Mouse (Mus musculus) forebrain, embryonic 14.5 days (tissue): ENCODE measurements around the gene Ptprb. TPM values are rescaled to one million over a fixed set of nuclear protein-coding genes. Genes with fewer than 3 reads are reported as not detected.
A peak's percentile ranks its signal among the peaks of the same experiment; 100 is the strongest.

Source experiments
- ATAC-seq: fragments of 200-750 bp; cut with Nextera tagmentation; 2 replicates; pipeline ENCODE4 v1.8.0; 2017; ENCODE audit warnings: mild to moderate bottlenecking, moderate library complexity
- DNase-seq: peaks from one replicate; pipeline ENCODE4 v3.0.0-alpha.2; 2015; ENCODE audit warnings: low spot score
- H3K27ac ChIP-seq: fragments of 300-500 bp; sonication (generic); 2 replicates; pipeline ENCODE4 v1.5.1; 2014; ENCODE audit warnings: low read depth, mild to moderate bottlenecking, control low read depth, low read length, moderate library complexity
- H3K27me3 ChIP-seq: fragments of 300-500 bp; sonication (generic); replicated peaks from 2 replicates; pipeline ENCODE4 v1.6.1; 2014; ENCODE audit warnings: low read length, control low read depth, mixed read lengths; ENCODE audit not compliant: control insufficient read depth, insufficient read depth
- H3K36me3 ChIP-seq: fragments of 300-500 bp; sonication (generic); 2 replicates; pipeline ENCODE4 v1.6.1; 2014; ENCODE audit warnings: low read length, control low read depth; ENCODE audit not compliant: control insufficient read depth, insufficient read depth
- H3K4me1 ChIP-seq: fragments of 300-500 bp; sonication (generic); 2 replicates; pipeline ENCODE4 v1.6.1; 2014; ENCODE audit warnings: antibody characterized with exemption, low read length, control low read depth; ENCODE audit not compliant: control insufficient read depth, insufficient read depth
- H3K4me2 ChIP-seq: fragments of 300-500 bp; sonication (generic); 2 replicates; pipeline ENCODE4 v1.6.1; 2014; ENCODE audit warnings: mild to moderate bottlenecking, control low read depth, low read length
- H3K4me3 ChIP-seq: fragments of 300-500 bp; sonication (generic); 2 replicates; pipeline ENCODE4 v1.5.1; 2014; ENCODE audit warnings: low read depth, low read length, control low read depth
- H3K9ac ChIP-seq: fragments of 300-500 bp; sonication (generic); 2 replicates; pipeline ENCODE4 v1.6.1; 2014; ENCODE audit warnings: mild to moderate bottlenecking, low read length, control low read depth, moderate library complexity
- H3K9me3 ChIP-seq: fragments of 300-500 bp; sonication (generic); replicated peaks from 2 replicates; pipeline ENCODE4 v1.6.1; 2016; ENCODE audit warnings: low read length, control low read depth, mixed read lengths; ENCODE audit not compliant: control insufficient read depth
- WGBS: fragments of 180-500 bp; shearing (Covaris S2); extraction: QIAGEN DNeasy Blood & Tissue Kit; methylation state at CpG from one replicate; pipeline ENCODE4 v1.1.7; 2014; 5-methylcytosine and 5-hydroxymethylcytosine counted together
- polyA plus RNA-seq: library from polyadenylated mRNA; unstranded; fragments of >200 nt; fragmentation: Nextera tagmentation; extraction: Ambion mirVana; gene quantifications from 2 replicates; pipeline ENCODE4 v1.2.1, GENCODE M21; 2014

The Ptprb gene
- polyA plus RNA-seq, 1 experiment from 2014 or later, result 1.5 TPM

GRCm38 (mm10) chr10:116396279-116396678 is 121.0 kb downstream of the Ptprb start:
- no peak for DNase-seq
- Histone ChIP-seq H3K4me3 (no peak overlapping the region), H3K9ac (no peak overlapping the region), H3K4me2 (no peak overlapping the region), H3K27me3 (no peaks in the 10 kb centered on the region), H3K36me3 (no peaks in the 10 kb centered on the region), H3K4me1 (peaks cover 7% of the 10 kb centered on the region), H3K27ac (no peak overlapping the region), H3K9me3 (no peaks in the 10 kb centered on the region)
- 89% methylated on average over 5 of the region's 5 CpGs for WGBS
- no peak for ATAC-seq

- Histone ChIP-seq H3K27me3 (no peaks in the 10 kb centered on the region), H3K9me3 (no peaks in the 10 kb centered on the region), H3K36me3 (no peaks in the 10 kb centered on the region), H3K9ac (no peak overlapping the region), H3K27ac (no peak overlapping the region), H3K4me2 (no peak overlapping the region), H3K4me1 (peaks cover 7% of the 10 kb centered on the region), H3K4me3 (no peak overlapping the region)
- WGBS, result 89% methylated on average over 13 of the region's 13 CpGs
- DNase-seq (no peak), ATAC-seq (no peak)
Measured at GRCm38 (mm10) chr10:116396966-116397365, 121.6 kb downstream of the Ptprb start.

GRCm38 (mm10) chr10:116397573-116397972 is 122.2 kb downstream of the Ptprb start:
- DNase-seq, result no peak
- Histone ChIP-seq H3K27me3 (no peaks in the 10 kb centered on the region), H3K4me3 (no peak overlapping the region), H3K4me2 (peak overlapping the region; percentile 30; the same call in 1 of the 2 replicates), H3K27ac (no peak overlapping the region), H3K9me3 (no peaks in the 10 kb centered on the region), H3K4me1 (peaks cover 7% of the 10 kb centered on the region), H3K36me3 (no peaks in the 10 kb centered on the region), H3K9ac (no peak overlapping the region)
- no peak for ATAC-seq
- WGBS, result 43% methylated on average over 14 of the region's 14 CpGs

GRCm38 (mm10) chr10:116397973-116398372 is 122.7 kb downstream of the Ptprb start:
- no peaks in the 10 kb centered on the region for H3K27me3 ChIP-seq
- no peak overlapping the region for H3K4me2 ChIP-seq
- no peak overlapping the region for H3K9ac ChIP-seq
- whole genome bisulfite sequencing, result 64% methylated on average over 12 of the region's 12 CpGs
- peaks cover 7% of the 10 kb centered on the region for H3K4me1 ChIP-seq
- H3K27ac ChIP-seq, result no peak overlapping the region
- no peaks in the 10 kb centered on the region for H3K36me3 ChIP-seq
- H3K9me3 ChIP-seq, result no peaks in the 10 kb centered on the region
- ATAC-seq (no peak), DNase-seq (no peak)
- H3K4me3 ChIP-seq, result no peak overlapping the region

GRCm38 (mm10) chr10:116402742-116403425 is 127.6 kb downstream of the Ptprb start:
- no peaks in the 10 kb centered on the region for H3K36me3 ChIP-seq
- H3K4me1 ChIP-seq, result no peaks in the 10 kb centered on the region; the same call in 1 of the 2 replicates
- H3K4me2 ChIP-seq, result no peak overlapping the region
- WGBS, result 89% methylated on average over 6 of the region's 6 CpGs
- H3K9ac ChIP-seq, result no peak overlapping the region
- H3K27ac ChIP-seq, result no peak overlapping the region
- H3K4me3 ChIP-seq, result no peak overlapping the region
- no peak for DNase-seq
- no peak for ATAC-seq
- H3K9me3 ChIP-seq, result no peaks in the 10 kb centered on the region
- no peaks in the 10 kb centered on the region for H3K27me3 ChIP-seq

GRCm38 (mm10) chr10:116403679-116404078 is 128.4 kb downstream of the Ptprb start:
- DNase-seq (no peak), ATAC-seq (no peak)
- Histone ChIP-seq H3K27ac (no peak overlapping the region), H3K27me3 (no peaks in the 10 kb centered on the region), H3K4me1 (no peaks in the 10 kb centered on the region; the same call in 1 of the 2 replicates), H3K9ac (no peak overlapping the region), H3K9me3 (no peaks in the 10 kb centered on the region), H3K4me2 (no peak overlapping the region), H3K36me3 (no peaks in the 10 kb centered on the region), H3K4me3 (no peak overlapping the region)
- 77% methylated on average over 4 of the region's 4 CpGs for WGBS

- H3K27ac ChIP-seq, result no peak overlapping the region
Measured at GRCm38 (mm10) chr10:116405011-116405410, 129.7 kb downstream of the Ptprb start.

GRCm38 (mm10) chr10:116407684-116408359 is 132.5 kb downstream of the Ptprb start:
- no peaks in the 10 kb centered on the region for H3K36me3 ChIP-seq
- H3K4me3 ChIP-seq, result no peak overlapping the region
- H3K4me2 ChIP-seq, result no peak overlapping the region
- DNase-seq, result peak; percentile 54
- H3K27ac ChIP-seq, result no peak overlapping the region
- H3K4me1 ChIP-seq, result no peaks in the 10 kb centered on the region; the same call in 1 of the 2 replicates
- H3K9me3 ChIP-seq, result no peaks in the 10 kb centered on the region
- 65% methylated on average over 19 of the region's 19 CpGs for WGBS
- ATAC-seq, result peak; percentile 61; the same call in 1 of the 2 replicates
- H3K9ac ChIP-seq, result no peak overlapping the region
- H3K27me3 ChIP-seq, result no peaks in the 10 kb centered on the region

More at GRCm38 (mm10) chr10:116405011-116405410, 129.7 kb downstream of the Ptprb start:
- no peak overlapping the region for H3K4me2 ChIP-seq
- DNase-seq, result no peak
- no peak for ATAC-seq
- no peak overlapping the region for H3K4me3 ChIP-seq
- H3K4me1 ChIP-seq, result no peaks in the 10 kb centered on the region; the same call in 1 of the 2 replicates
- H3K36me3 ChIP-seq, result no peaks in the 10 kb centered on the region
- H3K27me3 ChIP-seq, result no peaks in the 10 kb centered on the region
- no peaks in the 10 kb centered on the region for H3K9me3 ChIP-seq
- WGBS, result 93% methylated on average over 6 of the region's 6 CpGs
- H3K9ac ChIP-seq, result no peak overlapping the region

GRCm38 (mm10) chr10:116410826-116411225 is 135.5 kb downstream of the Ptprb start:
- Histone ChIP-seq H3K4me1 (no peaks in the 10 kb centered on the region; the same call in 1 of the 2 replicates), H3K4me3 (no peak overlapping the region), H3K27ac (no peak overlapping the region), H3K4me2 (no peak overlapping the region), H3K9me3 (no peaks in the 10 kb centered on the region), H3K36me3 (no peaks in the 10 kb centered on the region), H3K9ac (no peak overlapping the region), H3K27me3 (no peaks in the 10 kb centered on the region)
- WGBS, result 67% methylated on average over 9 of the region's 9 CpGs
- DNase-seq (no peak), ATAC-seq (no peak)
